Mouse (Mus musculus) heart, adult 2 months (tissue): ENCODE results near the gene Cpb2.

ENCODE experiments used
- CTCF ChIP-seq: fragments of 200-600 bp; IDR thresholded peaks from 2 replicates; pipeline ENCODE4 v1.8.1; 2022; ENCODE audit warnings: antibody characterized with exemption, mild to moderate bottlenecking, moderate library complexity
- EP300 ChIP-seq: fragments of 200-500 bp; IDR thresholded peaks from 2 replicates; pipeline ENCODE4 v1.6.1; 2011; ENCODE audit warnings: low read depth, low read length, control low read depth; ENCODE audit not compliant: insufficient read depth
- POLR2A ChIP-seq: fragments of 200-500 bp; IDR thresholded peaks from 2 replicates; pipeline ENCODE4 v1.6.1; 2011; ENCODE audit warnings: mild to moderate bottlenecking, low read depth, low read length, control low read depth; ENCODE audit not compliant: insufficient read depth

DNA sequence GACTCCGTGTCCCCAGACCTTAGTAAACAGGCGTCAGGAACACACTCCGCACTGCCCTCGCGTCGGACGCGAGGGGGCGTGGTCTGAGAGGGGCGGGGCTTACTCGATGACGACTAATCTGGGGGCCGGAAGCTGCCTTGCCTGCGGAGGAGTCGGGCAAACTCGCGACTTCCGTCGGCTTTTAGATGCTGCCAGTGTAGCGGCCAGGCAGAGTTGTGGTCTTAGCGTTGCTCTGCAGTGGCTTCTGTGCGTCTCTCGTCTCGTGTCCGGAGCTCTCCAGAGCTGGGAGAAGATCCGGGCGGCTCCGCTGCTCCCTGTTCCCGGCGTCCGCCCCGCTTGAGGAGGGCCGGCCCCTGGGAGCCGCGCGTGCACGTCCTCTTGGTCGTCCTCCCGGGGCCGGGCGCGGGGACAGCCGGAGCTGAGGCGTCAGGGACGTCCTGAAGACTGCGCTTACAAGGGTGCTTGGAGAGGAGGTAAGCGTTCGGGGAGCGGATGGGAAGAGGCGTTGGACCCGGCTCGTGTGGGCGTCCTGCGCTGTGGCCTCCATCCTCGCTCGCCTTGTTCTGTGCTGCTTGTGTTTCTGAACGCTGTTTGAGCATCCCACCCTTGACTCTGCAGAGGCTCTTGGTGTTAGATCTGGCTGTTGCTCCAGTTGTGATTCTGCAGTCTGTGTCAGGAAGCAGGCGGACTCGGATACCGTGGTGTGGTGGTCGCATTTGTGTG, 42.3 kb downstream of the Cpb2 start, which contains the start of gene Zc3h13:
- TF ChIP-seq CTCF: no peak
- TF ChIP-seq EP300: peak; percentile 48; the same call in 1 of the 2 replicates
- peak; percentile 98 for TF ChIP-seq POLR2A
